Mouse (Mus musculus) heart, embryonic 16.5 days (tissue): ENCODE data around the gene Dusp3. TPM values are rescaled to one million over a fixed set of nuclear protein-coding genes. Genes with fewer than 3 reads are reported as not detected.

Experiments
- ATAC-seq: fragments of 200-750 bp; cut with Nextera tagmentation; replicated peaks from 2 replicates; pipeline ENCODE4 v1.8.0; 2017; ENCODE audit warnings: moderate number of reproducible peaks; ENCODE audit not compliant: insufficient read depth, low FRiP score; ENCODE audit errors: extremely low read depth
- H3K27ac ChIP-seq: fragments of 300-500 bp; sonication (generic); 2 replicates; pipeline ENCODE4 v1.5.1; 2014; ENCODE audit warnings: mild to moderate bottlenecking, low read length, control low read depth, moderate library complexity
- H3K27me3 ChIP-seq: fragments of 300-500 bp; sonication (generic); 2 replicates; pipeline ENCODE4 v1.6.1; 2014; ENCODE audit warnings: low read length, mixed read lengths; ENCODE audit not compliant: control insufficient read depth, insufficient read depth
- H3K36me3 ChIP-seq: fragments of 300-500 bp; sonication (generic); 2 replicates; pipeline ENCODE4 v1.6.1; 2014; ENCODE audit not compliant: control insufficient read depth, insufficient read depth
- H3K4me1 ChIP-seq: fragments of 300-500 bp; sonication (generic); 2 replicates; pipeline ENCODE4 v1.6.1; 2014; ENCODE audit warnings: low read length, mixed read lengths; ENCODE audit not compliant: control insufficient read depth, insufficient read depth
- H3K4me2 ChIP-seq: fragments of 300-500 bp; sonication (generic); 2 replicates; pipeline ENCODE4 v1.6.1; 2014; ENCODE audit warnings: low read depth, mild to moderate bottlenecking, control low read depth, low read length
- H3K4me3 ChIP-seq: fragments of 300-500 bp; sonication (generic); 2 replicates; pipeline ENCODE4 v1.5.1; 2014; ENCODE audit warnings: mild to moderate bottlenecking, control low read depth, low read length
- H3K9ac ChIP-seq: fragments of 300-500 bp; sonication (generic); 2 replicates; pipeline ENCODE4 v1.6.1; 2014; ENCODE audit warnings: low read length, control low read depth
- H3K9me3 ChIP-seq: fragments of 300-500 bp; sonication (generic); replicated peaks from 2 replicates; pipeline ENCODE4 v1.6.1; 2016; ENCODE audit warnings: low read length; ENCODE audit not compliant: control insufficient read depth
- WGBS: fragments of 180-500 bp; shearing (Covaris S2); extraction: QIAGEN DNeasy Blood & Tissue Kit; methylation state at CpG from one replicate; pipeline ENCODE4 v1.1.7; 2014; 5-methylcytosine and 5-hydroxymethylcytosine counted together
- polyA plus RNA-seq: library from polyadenylated mRNA; unstranded; fragments of >200 nt; fragmentation: Nextera tagmentation; extraction: Ambion mirVana; gene quantifications from 2 replicates; pipeline ENCODE4 v1.2.1, GENCODE M21; 2015

Dusp3 gene
- polyA plus RNA-seq, 1 experiment from 2014 or later: 57.3 TPM

- ATAC-seq: no peak
- Histone ChIP-seq H3K27me3 (no peaks in the 10 kb centered on the region), H3K9me3 (0 out of 2 replicates have a peak, but pooled peaks cover 3% of the 10 kb centered on the region), H3K36me3 (no peaks in the 10 kb centered on the region), H3K27ac (no peak overlapping the region), H3K9ac (no peak overlapping the region), H3K4me2 (no peak overlapping the region), H3K4me3 (no peak overlapping the region), H3K4me1 (no peaks in the 10 kb centered on the region)
- 72% methylated on average over 9 of the region's 9 CpGs for WGBS
Measured at GRCm38 (mm10) chr11:102019736-102020135, 32.9 kb upstream of the Dusp3 start.

- no peak overlapping the region for H3K4me2 ChIP-seq
- no peaks in the 10 kb centered on the region for H3K4me1 ChIP-seq
- 0 out of 2 replicates have a peak, but pooled peaks cover 2% of the 10 kb centered on the region for H3K27me3 ChIP-seq
- no peak overlapping the region for H3K4me3 ChIP-seq
- WGBS: 95% methylated on average over 1 of the region's 1 CpGs
- peak overlapping the region; percentile 64 for H3K27ac ChIP-seq
- ATAC-seq: peak; percentile 49; the same call in 1 of the 2 replicates
- H3K36me3 ChIP-seq: no peaks in the 10 kb centered on the region
- no peak overlapping the region; the same call in 1 of the 2 replicates for H3K9ac ChIP-seq
- 0 out of 2 replicates have a peak, but pooled peaks cover 3% of the 10 kb centered on the region for H3K9me3 ChIP-seq
Measured at GRCm38 (mm10) chr11:102016136-102016535, 29.3 kb upstream of the Dusp3 start.

- 0 out of 2 replicates have a peak, but pooled peaks cover 3% of the 10 kb centered on the region for H3K9me3 ChIP-seq
- no peak overlapping the region for H3K4me3 ChIP-seq
- no peak overlapping the region for H3K27ac ChIP-seq
- H3K4me1 ChIP-seq: no peaks in the 10 kb centered on the region
- H3K27me3 ChIP-seq: 0 out of 2 replicates have a peak, but pooled peaks cover 2% of the 10 kb centered on the region
- H3K4me2 ChIP-seq: no peak overlapping the region
- H3K9ac ChIP-seq: no peak overlapping the region
- ATAC-seq: no peak
- no peaks in the 10 kb centered on the region for H3K36me3 ChIP-seq
- 73% methylated on average over 6 of the region's 6 CpGs for WGBS
Measured at GRCm38 (mm10) chr11:102015472-102015871, 28.7 kb upstream of the Dusp3 start.

- H3K9ac ChIP-seq: no peak overlapping the region
- ATAC-seq: no peak
- no peaks in the 10 kb centered on the region; the same call in 1 of the 2 replicates for H3K4me1 ChIP-seq
- no peak overlapping the region for H3K4me3 ChIP-seq
- no peak overlapping the region for H3K4me2 ChIP-seq
- 74% methylated on average over 8 of the region's 8 CpGs for WGBS
- H3K27ac ChIP-seq: no peak overlapping the region
- H3K27me3 ChIP-seq: 0 out of 2 replicates have a peak, but pooled peaks cover 2% of the 10 kb centered on the region
- H3K9me3 ChIP-seq: 0 out of 2 replicates have a peak, but pooled peaks cover 3% of the 10 kb centered on the region
- no peaks in the 10 kb centered on the region for H3K36me3 ChIP-seq
Measured at GRCm38 (mm10) chr11:102013201-102013600, 26.4 kb upstream of the Dusp3 start.

GRCm38 (mm10) chr11:102011510-102011909 is 24.7 kb upstream of the Dusp3 start:
- no peaks in the 10 kb centered on the region for H3K9me3 ChIP-seq
- H3K4me2 ChIP-seq: no peak overlapping the region
- no peak overlapping the region for H3K27ac ChIP-seq
- H3K4me3 ChIP-seq: no peak overlapping the region
- no peaks in the 10 kb centered on the region; the same call in 1 of the 2 replicates for H3K4me1 ChIP-seq
- 0 out of 2 replicates have a peak, but pooled peaks cover 2% of the 10 kb centered on the region for H3K27me3 ChIP-seq
- H3K9ac ChIP-seq: no peak overlapping the region
- H3K36me3 ChIP-seq: no peaks in the 10 kb centered on the region
- WGBS: 75% methylated on average over 8 of the region's 8 CpGs
- no peak for ATAC-seq

DNA sequence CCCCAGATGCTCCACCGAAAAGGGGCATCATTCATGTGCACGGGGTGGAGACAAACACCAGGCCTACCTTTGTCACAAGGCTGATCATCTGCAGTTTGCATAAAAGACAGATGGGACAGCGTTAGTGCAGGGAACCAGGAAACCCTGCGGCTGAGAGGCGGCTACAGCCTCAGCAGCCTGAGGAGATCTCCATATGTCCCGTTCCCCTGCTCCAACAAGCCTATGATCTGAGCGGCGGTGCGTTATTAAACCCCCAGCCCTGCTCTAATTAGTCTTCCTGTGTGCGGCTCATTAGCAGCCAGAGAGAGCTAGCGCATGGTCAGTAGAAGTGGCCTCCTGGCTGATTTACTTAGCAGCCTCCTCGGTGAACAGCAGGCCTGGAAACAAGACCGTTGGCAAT is 23.3 kb upstream of the Dusp3 start:
- H3K27me3 ChIP-seq: 0 out of 2 replicates have a peak, but pooled peaks cover 2% of the 10 kb centered on the region
- H3K9ac ChIP-seq: no peak overlapping the region
- H3K4me3 ChIP-seq: no peak overlapping the region
- ATAC-seq: no peak
- WGBS: 78% methylated on average over 13 of the region's 13 CpGs
- H3K4me1 ChIP-seq: no peaks in the 10 kb centered on the region; the same call in 1 of the 2 replicates
- no peaks in the 10 kb centered on the region for H3K36me3 ChIP-seq
- no peaks in the 10 kb centered on the region for H3K9me3 ChIP-seq
- no peak overlapping the region for H3K27ac ChIP-seq
- H3K4me2 ChIP-seq: no peak overlapping the region

- 58% methylated on average over 15 of the region's 15 CpGs for WGBS
- Histone ChIP-seq H3K9me3 (no peaks in the 10 kb centered on the region), H3K4me2 (no peak overlapping the region), H3K27ac (peak overlapping the region; percentile 31; the same call in 1 of the 2 replicates), H3K36me3 (no peaks in the 10 kb centered on the region), H3K27me3 (0 out of 2 replicates have a peak, but pooled peaks cover 2% of the 10 kb centered on the region), H3K9ac (peak overlapping the region; percentile 16; the same call in 1 of the 2 replicates), H3K4me1 (no peaks in the 10 kb centered on the region; the same call in 1 of the 2 replicates), H3K4me3 (no peak overlapping the region)
- ATAC-seq: peak; percentile 74
Measured at GRCm38 (mm10) chr11:102008954-102009637, 22.3 kb upstream of the Dusp3 start.

DNA sequence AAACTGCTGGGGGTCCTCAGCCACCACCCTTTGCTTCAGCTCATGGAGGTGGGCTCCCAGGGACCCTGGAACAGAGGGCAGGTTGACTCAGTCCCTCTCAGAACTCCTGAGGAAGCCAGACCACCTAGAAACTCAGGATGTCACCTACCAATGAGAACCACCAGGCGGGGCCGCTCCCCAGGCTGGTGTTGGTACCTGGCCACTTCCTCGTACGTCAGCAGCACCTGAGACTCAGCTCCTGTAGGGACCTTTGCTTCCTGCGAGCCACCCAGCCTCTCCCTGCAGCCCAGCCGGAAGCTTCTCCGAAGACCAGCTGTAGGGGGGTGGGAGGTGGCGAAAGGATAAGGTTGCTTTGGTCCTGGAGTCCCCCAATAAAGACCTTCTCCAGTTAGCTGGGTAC is 21.6 kb upstream of the Dusp3 start:
- ATAC-seq: no peak
- WGBS: 88% methylated on average over 8 of the region's 8 CpGs
- H3K4me3 ChIP-seq: no peak overlapping the region
- H3K9ac ChIP-seq: no peak overlapping the region
- H3K27ac ChIP-seq: peak overlapping the region; percentile 2; the same call in 1 of the 2 replicates
- H3K4me1 ChIP-seq: no peaks in the 10 kb centered on the region; the same call in 1 of the 2 replicates
- no peak overlapping the region for H3K4me2 ChIP-seq
- H3K9me3 ChIP-seq: no peaks in the 10 kb centered on the region
- no peaks in the 10 kb centered on the region for H3K36me3 ChIP-seq
- 0 out of 2 replicates have a peak, but pooled peaks cover 2% of the 10 kb centered on the region for H3K27me3 ChIP-seq

- 79% methylated on average over 5 of the region's 5 CpGs for WGBS
Measured at GRCm38 (mm10) chr11:102006688-102007087, 19.9 kb upstream of the Dusp3 start.

More at GRCm38 (mm10) chr11:102006688-102007087, 19.9 kb upstream of the Dusp3 start:
- no peaks in the 10 kb centered on the region; the same call in 1 of the 2 replicates for H3K4me1 ChIP-seq
- H3K27me3 ChIP-seq: no peaks in the 10 kb centered on the region
- H3K4me3 ChIP-seq: no peak overlapping the region
- H3K27ac ChIP-seq: no peak overlapping the region
- no peaks in the 10 kb centered on the region for H3K36me3 ChIP-seq
- H3K4me2 ChIP-seq: no peak overlapping the region
- no peaks in the 10 kb centered on the region for H3K9me3 ChIP-seq
- H3K9ac ChIP-seq: no peak overlapping the region
- ATAC-seq: no peak
